Mouse (Mus musculus) stomach, adult 2 months (tissue): ENCODE results near the gene Olfr628. TPM values are rescaled to one million over a fixed set of nuclear protein-coding genes. Genes with fewer than 3 reads are reported as not detected.

Source experiments
- polyA plus RNA-seq: library from polyadenylated mRNA; depleted of rRNA; stranded (reverse); fragments of >200 nt; gene quantifications from 2 replicates; pipeline ENCODE4 v1.2.3, GENCODE M21; 2012; rRNA removed

The Olfr628 gene
- polyA plus RNA-seq: not detected in 2 replicates

DNA sequence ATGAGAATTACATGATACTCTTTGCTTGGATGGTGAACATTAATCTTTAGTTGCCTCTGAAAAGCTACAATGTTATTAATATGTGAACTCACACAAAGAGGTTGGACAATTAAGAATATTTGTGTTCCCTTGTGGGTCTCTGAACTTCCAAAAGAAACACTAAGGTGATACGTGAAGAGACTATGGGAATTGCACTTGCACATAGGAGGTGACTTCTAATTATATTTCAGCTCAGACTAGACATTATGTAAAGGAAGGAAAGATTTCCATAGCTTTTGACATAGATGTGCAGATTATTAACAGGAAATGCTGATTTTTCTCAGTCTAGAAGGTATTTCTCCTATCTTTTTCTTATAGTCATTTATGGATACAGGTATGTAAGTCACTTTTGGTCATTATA, at the start of gene Olfr628:
TSS of gene Olfr628 (plus strand) at position 301 of the 400 bp plus-strand sequence.

DNA sequence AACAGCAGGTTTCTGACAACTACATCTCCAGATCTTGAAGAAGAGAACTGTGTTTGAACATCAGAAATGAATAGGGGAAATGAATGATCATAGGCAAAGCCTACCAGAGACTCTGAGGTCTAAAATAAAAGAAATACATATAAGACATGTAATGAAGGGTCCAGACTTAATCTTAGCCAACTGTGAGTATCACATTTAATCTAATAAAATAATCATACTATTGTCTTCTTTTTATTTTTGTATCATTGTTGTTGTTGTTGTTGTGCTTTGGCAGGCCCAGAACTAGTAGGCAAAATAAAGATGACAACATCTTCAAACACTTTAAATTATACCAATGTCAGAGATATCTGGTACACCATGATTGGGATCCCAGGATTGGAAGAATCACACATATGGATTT, 47.8 kb upstream of the Olfr628 start, which contains the start of gene Olfr625-ps1:
TSS of gene Olfr625-ps1 (plus strand) at position 301 of the 400 bp plus-strand sequence.

DNA sequence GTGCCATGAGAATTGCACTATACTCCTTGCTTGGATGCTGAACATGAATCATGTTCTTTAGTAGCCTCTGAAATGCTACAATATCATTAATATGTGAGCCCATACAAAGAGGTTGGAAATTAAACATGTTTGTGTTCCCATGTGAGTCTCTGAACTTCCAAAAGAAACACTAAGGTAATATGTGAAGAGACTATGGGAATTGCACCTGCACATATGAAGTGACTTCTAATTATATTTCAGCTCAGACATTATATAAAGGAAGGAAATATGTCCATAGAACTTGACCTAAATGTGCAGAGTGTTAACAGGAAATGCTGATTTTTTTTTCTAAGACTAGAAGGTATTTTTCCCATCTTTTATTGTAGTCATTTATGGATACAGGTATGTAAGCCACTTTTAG, 15.8 kb upstream of the Olfr628 start, which contains the start of gene Olfr243:
TSS of gene Olfr243 (plus strand) at position 301 of the 400 bp plus-strand sequence.

DNA sequence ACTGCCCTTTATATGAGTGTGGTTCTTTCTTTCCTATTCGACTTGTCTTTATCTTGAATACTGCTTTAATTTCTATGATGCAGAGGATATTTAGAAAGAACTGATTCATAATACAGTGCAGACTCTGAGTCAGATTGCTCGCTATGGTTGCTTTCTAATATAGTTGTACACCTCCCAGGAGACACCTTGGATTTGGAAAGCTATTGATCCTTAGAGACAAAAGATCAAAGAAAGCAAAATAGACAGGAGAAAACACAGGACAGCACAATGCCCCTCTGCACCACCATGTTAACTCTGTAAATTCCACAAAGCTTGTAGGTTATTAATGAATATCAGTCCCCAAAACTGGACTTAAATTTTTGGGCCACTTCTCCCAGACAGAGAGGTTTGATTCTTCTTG, 14.7 kb downstream of the Olfr628 start, which contains the start of gene Olfr629:
TSS of gene Olfr629 (minus strand) at position 101 of the 400 bp plus-strand sequence.

DNA sequence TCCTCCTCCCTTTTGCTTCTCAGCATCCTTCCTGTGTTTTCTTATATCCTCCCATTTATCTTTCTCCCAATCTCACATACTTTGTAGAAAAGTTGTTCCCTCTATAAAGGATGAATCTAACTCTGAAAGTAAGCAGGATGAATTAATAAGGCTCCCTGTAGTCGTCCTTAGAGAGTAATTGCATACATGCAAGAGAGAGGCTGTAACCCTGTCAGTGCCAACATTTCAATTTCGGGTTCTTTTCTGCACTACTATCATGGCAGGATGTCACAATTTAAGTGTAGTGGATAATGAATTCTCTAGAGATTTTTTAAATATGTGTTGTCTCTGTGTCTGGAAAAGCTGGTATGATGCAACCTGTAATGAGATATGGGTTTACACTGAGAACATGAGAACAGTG, 27.1 kb downstream of the Olfr628 start, which contains the start of gene Olfr630:
TSS of gene Olfr630 (minus strand) at position 101 of the 400 bp plus-strand sequence.

DNA sequence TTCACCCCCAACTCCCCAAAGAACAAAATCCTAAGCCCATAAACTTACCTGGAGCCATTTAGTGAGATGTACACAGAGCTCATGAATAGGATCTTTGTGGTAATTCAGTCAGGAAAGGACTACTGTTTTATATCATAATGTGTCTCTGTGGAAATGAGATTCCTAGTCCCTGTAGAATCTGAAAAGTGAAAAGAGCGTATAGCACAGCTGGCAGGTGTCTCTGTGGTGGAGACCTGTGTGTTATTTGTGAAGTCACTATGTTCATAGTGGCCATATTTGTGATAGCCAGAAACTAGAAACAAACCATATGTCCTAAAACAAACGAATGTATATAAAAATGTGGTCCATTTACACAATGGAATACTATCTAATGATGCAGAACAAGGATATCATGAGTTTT, 41.3 kb downstream of the Olfr628 start, which contains the start of gene Olfr69:
TSS of gene Olfr69 (minus strand) at position 101 of the 400 bp plus-strand sequence.

DNA sequence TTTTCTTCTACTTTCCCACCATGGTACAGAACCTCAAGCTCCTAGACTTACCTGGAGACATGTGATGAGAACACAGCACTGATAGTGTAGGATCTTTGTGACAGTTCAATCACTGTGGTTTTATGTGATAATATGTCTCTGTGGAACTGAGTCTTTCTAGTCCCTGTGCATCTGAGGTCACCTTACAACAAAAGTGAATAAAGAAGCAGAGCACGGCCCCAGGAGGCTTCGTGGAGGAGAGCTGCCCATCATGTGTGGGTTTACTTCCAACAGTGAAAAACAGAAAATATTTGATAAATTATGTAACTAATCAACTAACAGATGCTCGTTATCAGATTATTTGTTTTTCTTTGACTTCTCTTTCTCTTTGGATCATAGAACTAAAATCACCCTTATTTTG, 49.4 kb downstream of the Olfr628 start, which contains the start of gene Olfr68:
TSS of gene Olfr68 (minus strand) at position 101 of the 400 bp plus-strand sequence.

Other genes starting within 250 kb of the Olfr628 start
- gene Olfr609, start 232.3 kb upstream of the Olfr628 start, polyA plus RNA-seq: not detected in 2 replicates
- gene Olfr610, start 218.3 kb upstream of the Olfr628 start, polyA plus RNA-seq: not detected in 2 replicates
- gene Olfr611, start 209.5 kb upstream of the Olfr628 start, polyA plus RNA-seq: not detected in 2 replicates
- not detected in 2 replicates for gene Olfr612, start 187.7 kb upstream of the Olfr628 start, polyA plus RNA-seq
- gene Olfr613, start 182.3 kb upstream of the Olfr628 start, polyA plus RNA-seq: not detected in 2 replicates
- not detected in 2 replicates for gene Olfr615, start 174.3 kb upstream of the Olfr628 start, polyA plus RNA-seq
- gene Olfr616, start 161.2 kb upstream of the Olfr628 start, polyA plus RNA-seq: not detected in 2 replicates
- not detected in 2 replicates for gene Olfr617, start 157.3 kb upstream of the Olfr628 start, polyA plus RNA-seq
- not detected in 2 replicates for gene Olfr618, start 140.3 kb upstream of the Olfr628 start, polyA plus RNA-seq
- not detected in 2 replicates for gene Olfr619, start 129.8 kb upstream of the Olfr628 start, polyA plus RNA-seq
- gene Olfr620, start 117.8 kb upstream of the Olfr628 start, polyA plus RNA-seq: not detected in 2 replicates
- gene Olfr622, start 87.7 kb upstream of the Olfr628 start, polyA plus RNA-seq: not detected in 2 replicates
- gene Olfr623, start 66.7 kb upstream of the Olfr628 start, polyA plus RNA-seq: not detected in 2 replicates
- gene Olfr624, start 59.2 kb upstream of the Olfr628 start, polyA plus RNA-seq: not detected in 2 replicates
- not detected in 2 replicates for gene Olfr625-ps1, start 47.7 kb upstream of the Olfr628 start, polyA plus RNA-seq
- gene Olfr243, start 15.7 kb upstream of the Olfr628 start, polyA plus RNA-seq: not detected in 2 replicates
- gene Olfr629, start 14.6 kb downstream of the Olfr628 start, polyA plus RNA-seq: not detected in 2 replicates
- gene Olfr630, start 27.0 kb downstream of the Olfr628 start, polyA plus RNA-seq: not detected in 2 replicates
- not detected in 2 replicates for gene Olfr69, start 41.2 kb downstream of the Olfr628 start, polyA plus RNA-seq
- not detected in 2 replicates for gene Olfr68, start 49.3 kb downstream of the Olfr628 start, polyA plus RNA-seq
- gene Olfr67, start 61.4 kb downstream of the Olfr628 start, polyA plus RNA-seq: not detected in 2 replicates
- gene Hbb-bt, start 83.6 kb downstream of the Olfr628 start, polyA plus RNA-seq: 4.5 and 10.0 TPM in 2 replicates
- 47.8 and 134 TPM in 2 replicates for gene Hbb-bs, start 97.7 kb downstream of the Olfr628 start, polyA plus RNA-seq
- not detected in 2 replicates for gene Hbb-bh2, start 110.1 kb downstream of the Olfr628 start, polyA plus RNA-seq
- gene Hbb-bh1, start 112.8 kb downstream of the Olfr628 start, polyA plus RNA-seq: not detected in 2 replicates
- gene Hbb-y, start 122.8 kb downstream of the Olfr628 start, polyA plus RNA-seq: not detected in 2 replicates
- not detected in 2 replicates for gene Olfr66, start 155.9 kb downstream of the Olfr628 start, polyA plus RNA-seq
- gene Olfr64, start 164.1 kb downstream of the Olfr628 start, polyA plus RNA-seq: not detected in 2 replicates
- not detected in 2 replicates for gene Olfr65, start 173.1 kb downstream of the Olfr628 start, polyA plus RNA-seq
- gene Olfr631, start 198.5 kb downstream of the Olfr628 start, polyA plus RNA-seq: not detected in 2 replicates
- gene Olfr632, start 204.0 kb downstream of the Olfr628 start, polyA plus RNA-seq: not detected in 2 replicates
- not detected in 2 replicates for gene Olfr633, start 214.1 kb downstream of the Olfr628 start, polyA plus RNA-seq
- gene Olfr635, start 240.8 kb downstream of the Olfr628 start, polyA plus RNA-seq: not detected in 2 replicates